12 mouse cellular contexts compared by ENCODE assay signal in the genomic region with DNA sequence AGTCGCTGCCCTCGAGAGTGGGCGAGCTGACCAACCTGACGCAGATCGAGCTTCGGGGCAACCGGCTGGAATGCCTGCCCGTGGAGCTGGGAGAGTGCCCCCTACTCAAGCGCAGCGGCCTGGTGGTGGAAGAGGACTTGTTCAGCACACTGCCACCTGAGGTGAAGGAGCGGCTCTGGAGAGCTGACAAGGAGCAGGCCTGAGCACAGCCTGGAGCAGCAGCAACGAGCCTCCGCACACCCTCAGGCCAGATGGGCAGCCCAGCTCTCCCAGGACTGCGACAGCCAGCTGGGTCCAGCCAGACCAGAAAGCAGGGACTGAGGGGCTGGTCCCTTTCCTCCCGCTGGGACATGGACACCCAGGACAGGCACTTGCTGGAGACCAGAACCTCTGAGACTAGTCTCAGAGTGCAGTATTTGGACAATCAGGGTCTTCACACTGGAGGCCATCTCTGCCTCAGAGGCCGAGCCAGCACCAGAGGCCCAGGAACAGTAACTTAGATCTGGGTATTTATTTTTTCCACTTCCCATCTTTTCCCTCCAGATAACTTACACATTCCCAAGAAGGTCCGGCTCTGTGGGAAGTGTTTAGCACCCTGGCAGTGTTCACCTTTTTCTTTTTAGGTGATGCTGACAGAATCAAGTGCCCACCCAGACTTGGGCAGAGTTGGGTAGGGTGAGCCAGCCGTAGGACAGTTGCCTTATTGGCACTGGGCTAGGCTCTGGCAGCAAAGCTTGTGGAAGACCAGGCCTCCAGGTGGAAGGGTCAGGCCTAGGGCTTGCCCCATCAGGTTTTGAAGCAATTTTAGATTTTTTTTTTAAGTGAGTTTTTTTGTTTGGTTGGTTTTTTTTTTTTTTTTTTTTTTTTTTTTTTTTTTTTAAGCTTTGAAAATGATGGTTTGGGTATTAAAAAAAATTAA. TPM values are rescaled to one million over a fixed set of nuclear protein-coding genes. Genes with fewer than 3 reads are reported as not detected.
DNase-seq lines count a peak whose midpoint lies in the region; ATAC-seq and TF ChIP-seq lines count a peak whose summit lies in the region.
"Had no signal": no experiment of that assay in that cellular context is flagged by ENCODE, and none has a peak within 500 bp of the region (broad histone marks: within the 10 kb centered on the region; RNA-seq: fewer than 3 reads in every experiment).

No protein-coding gene starts in this region.

- peaks cover 55% of the 10 kb centered on the region for H3K4me1 ChIP-seq in heart, embryonic 11.5 days (ENCODE audit: control insufficient read depth, insufficient read depth, low read length)
- H3K4me1 ChIP-seq in lung, postnatal 0 days (ENCODE audit: insufficient read depth, low read depth, low read length), result peaks cover 30% of the 10 kb centered on the region
- H3K4me1 ChIP-seq in forebrain, postnatal 0 days (ENCODE audit: insufficient read depth), result peaks cover 3% of the 10 kb centered on the region; the same call in 1 of the 2 replicates
- H3K4me1 ChIP-seq in stomach, postnatal 0 days (replicated peaks; ENCODE audit: control insufficient read depth, insufficient read depth), result peaks cover 18% of the 10 kb centered on the region

- H3K9me3 ChIP-seq in heart, embryonic 11.5 days (replicated peaks; ENCODE audit: control insufficient read depth, low read length), result no peaks in the 10 kb centered on the region
- H3K9me3 ChIP-seq in lung, postnatal 0 days (ENCODE audit: low read length), result no peaks in the 10 kb centered on the region
- H3K9me3 ChIP-seq in forebrain, postnatal 0 days (ENCODE audit: low read length), result no peaks in the 10 kb centered on the region
- H3K9me3 ChIP-seq in stomach, postnatal 0 days (ENCODE audit: control insufficient read depth, low read length), result no peaks in the 10 kb centered on the region
- H3K9me3 ChIP-seq: liver, embryonic 15.5 days had no signal

- intact Hi-C loops in left cerebral cortex, postnatal 10 days (cut with DNase I), result no loop called here

- 88% methylated on average over 18 of the region's 18 CpGs for WGBS in heart, embryonic 11.5 days (ENCODE audit: insufficient replicate concordance)
- 85% methylated on average over 18 of the region's 18 CpGs for WGBS in lung, postnatal 0 days
- whole genome bisulfite sequencing in forebrain, postnatal 0 days, result 82% methylated on average over 18 of the region's 18 CpGs
- 90% methylated on average over 18 of the region's 18 CpGs for WGBS in stomach, postnatal 0 days

- no peak overlapping the region for H3K4me2 ChIP-seq in heart, embryonic 11.5 days
- H3K4me2 ChIP-seq in lung, postnatal 0 days (replicated peaks; ENCODE audit: low read depth, low read length), result no peak overlapping the region
- no peak overlapping the region for H3K4me2 ChIP-seq in forebrain, postnatal 0 days (ENCODE audit: low read depth)
- no peak overlapping the region for H3K4me2 ChIP-seq in stomach, postnatal 0 days (replicated peaks; ENCODE audit: low read depth)
- H3K4me2 ChIP-seq: liver, embryonic 15.5 days had no signal

- H3K36me3 ChIP-seq in heart, embryonic 11.5 days (ENCODE audit: control insufficient read depth, insufficient read depth, low read length), result peaks cover 24% of the 10 kb centered on the region
- H3K36me3 ChIP-seq in lung, postnatal 0 days (ENCODE audit: insufficient read depth, low read length), result peaks cover 35% of the 10 kb centered on the region
- peaks cover 56% of the 10 kb centered on the region for H3K36me3 ChIP-seq in forebrain, postnatal 0 days (ENCODE audit: insufficient read depth)
- peaks cover 25% of the 10 kb centered on the region for H3K36me3 ChIP-seq in stomach, postnatal 0 days (ENCODE audit: control insufficient read depth, insufficient read depth, low read length)

- no peak for DNase-seq in heart, adult 8-10 months (ENCODE audit: low spot score)
- no peak for DNase-seq in lung, postnatal 0 days (ENCODE audit: low spot score)
- no peak for DNase-seq in lung, adult 18-20 months
- DNase-seq in forebrain, postnatal 0 days, result no peak
- DNase-seq in stomach, postnatal 0 days (ENCODE audit: low spot score), result no peak
- no peak for DNase-seq in left cerebral cortex, postnatal 10 days (ENCODE audit: extremely low spot score in 1 of 2, low spot score in 2 of 2)
- DNase-seq: adrenal gland, adult 8-10 months had no signal

- TF ChIP-seq EP300 in lung, postnatal 0 days (IDR thresholded peaks at IDR 0.05), result no peak
- TF ChIP-seq EP300 in stomach, postnatal 0 days (optimal IDR thresholded peaks at IDR 0.05), result no peak

- H3K27me3 ChIP-seq in heart, embryonic 11.5 days (ENCODE audit: control insufficient read depth, insufficient read depth, low read length), result no peaks in the 10 kb centered on the region
- no peaks in the 10 kb centered on the region for H3K27me3 ChIP-seq in lung, postnatal 0 days (replicated peaks; ENCODE audit: insufficient read depth, low read length)
- no peaks in the 10 kb centered on the region for H3K27me3 ChIP-seq in forebrain, postnatal 0 days (ENCODE audit: insufficient read depth, low read length)
- no peaks in the 10 kb centered on the region for H3K27me3 ChIP-seq in stomach, postnatal 0 days (ENCODE audit: control insufficient read depth, insufficient read depth, low read length)
- H3K27me3 ChIP-seq: liver, embryonic 15.5 days had no signal

- TF ChIP-seq CTCF in lung, postnatal 0 days (IDR thresholded peaks at IDR 0.05), result no peak
- TF ChIP-seq CTCF in forebrain, postnatal 0 days (IDR thresholded peaks at IDR 0.05; ENCODE audit: low read depth), result no peak
- TF ChIP-seq CTCF in stomach, postnatal 0 days (IDR thresholded peaks at IDR 0.05; ENCODE audit: low read depth), result no peak

- no peak overlapping the region for H3K9ac ChIP-seq in heart, embryonic 11.5 days (ENCODE audit: low read depth, low read length)
- H3K9ac ChIP-seq in lung, postnatal 0 days (replicated peaks; ENCODE audit: low read depth), result no peak overlapping the region
- no peak overlapping the region for H3K9ac ChIP-seq in forebrain, postnatal 0 days
- H3K9ac ChIP-seq in stomach, postnatal 0 days (ENCODE audit: low read length), result no peak overlapping the region
- H3K9ac ChIP-seq: liver, embryonic 15.5 days had no signal

- ATAC-seq in heart, embryonic 11.5 days (replicated peaks; ENCODE audit: insufficient number of reproducible peaks, low FRiP score, low TSS enrichment), result no peak
- ATAC-seq in lung, postnatal 0 days, result no peak
- no peak for ATAC-seq in forebrain, postnatal 0 days
- ATAC-seq in stomach, postnatal 0 days (ENCODE audit: low FRiP score, low TSS enrichment), result no peak

- H3K4me3 ChIP-seq in heart, embryonic 11.5 days (ENCODE audit: low read depth, low read length), result no peak overlapping the region
- no peak overlapping the region for H3K4me3 ChIP-seq in lung, postnatal 0 days (ENCODE audit: low read depth, low read length)
- no peak overlapping the region for H3K4me3 ChIP-seq in forebrain, postnatal 0 days (ENCODE audit: low read depth, low read length)
- no peak overlapping the region for H3K4me3 ChIP-seq in stomach, postnatal 0 days (ENCODE audit: low read depth, low read length)
- H3K4me3 ChIP-seq: liver, embryonic 15.5 days had no signal

- 0 out of 2 replicates have a peak overlapping the region, but pooled peaks have one; percentile 22 for H3K27ac ChIP-seq in heart, embryonic 11.5 days (ENCODE audit: low read depth, low read length)
- H3K27ac ChIP-seq in lung, postnatal 0 days (ENCODE audit: low read length), result peak overlapping the region; percentile 64; the same call in 1 of the 2 replicates
- 0 out of 2 replicates have a peak overlapping the region, but pooled peaks have one; percentile 15 for H3K27ac ChIP-seq in forebrain, postnatal 0 days (ENCODE audit: low read depth, low read length)
- peak overlapping the region; percentile 61; the same call in 1 of the 2 replicates for H3K27ac ChIP-seq in stomach, postnatal 0 days (replicated peaks)
- H3K27ac ChIP-seq: liver, embryonic 15.5 days had no signal

RNA-seq across cellular contexts. Expression of gene Phyhd1, which starts 3.8 kb away (rescaled TPM):
- polyA plus RNA-seq in heart, embryonic 11.5 days (2014; fragmentation: Nextera tagmentation; extraction: Ambion mirVana), result 4.7 and 7.4 TPM in 2 replicates
- 100 to 1,000 TPM in 3 of 4 experiments, 10 to 100 TPM in 1; 97.7 to 135 (median 112) TPM for total RNA-seq in heart, adult 8-10 months (2022)
- polyA plus RNA-seq in lung, postnatal 0 days (2015; fragmentation: Nextera tagmentation; extraction: Ambion mirVana), result 9.5 and 13.4 TPM in 2 replicates
- total RNA-seq in forebrain, postnatal 0 days (2014; rRNA removed), result 6.3 and 15.7 TPM in 2 replicates
- 5.0 and 6.3 TPM in 2 replicates for polyA plus RNA-seq in forebrain, postnatal 0 days (2015; fragmentation: Nextera tagmentation; extraction: Ambion mirVana)
- 5.8 and 7.1 TPM in 2 replicates for polyA plus RNA-seq in stomach, postnatal 0 days (2015; fragmentation: Nextera tagmentation; extraction: Ambion mirVana)
- 10 to 100 TPM; 14.2 to 14.6 TPM for total RNA-seq in left cerebral cortex, postnatal 10 days (2021)

RNA-seq across cellular contexts. Expression of gene Gm28038, which starts 18.7 kb away (rescaled TPM):
- polyA plus RNA-seq in heart, embryonic 11.5 days (2014; fragmentation: Nextera tagmentation; extraction: Ambion mirVana), result not detected in 2 replicates
- total RNA-seq in heart, adult 8-10 months (2022), result 1 to 10 TPM in 2 of 4 experiments, not detected in 2; 1.3 to 3.7 TPM
- polyA plus RNA-seq in lung, postnatal 0 days (2015; fragmentation: Nextera tagmentation; extraction: Ambion mirVana), result not detected in 2 replicates
- total RNA-seq in forebrain, postnatal 0 days (2014; rRNA removed), result 2.4 TPM in 1 of 2 replicates, not detected in the other
- polyA plus RNA-seq in forebrain, postnatal 0 days (2015; fragmentation: Nextera tagmentation; extraction: Ambion mirVana), result not detected in 2 replicates
- polyA plus RNA-seq in stomach, postnatal 0 days (2015; fragmentation: Nextera tagmentation; extraction: Ambion mirVana), result not detected in 2 replicates
- not detected for total RNA-seq in left cerebral cortex, postnatal 10 days (2021)
- total RNA-seq: adrenal gland, adult 8-10 months; hematopoietic stem cell, adult 5-6 weeks had no signal
- polyA plus RNA-seq: cortical plate, adult 2 months; liver, embryonic 15.5 days; midbrain, embryonic 14.5 days had no signal

RNA-seq across cellular contexts. Expression of gene Gm28035, which starts 21.8 kb away (rescaled TPM):
- 0.49 TPM in 1 of 2 replicates, not detected in the other for polyA plus RNA-seq in heart, embryonic 11.5 days (2014; fragmentation: Nextera tagmentation; extraction: Ambion mirVana)
- total RNA-seq in heart, adult 8-10 months (2022), result 1 to 10 TPM; 1.8 to 6.1 (median 3.6) TPM
- 0.12 and 0.21 TPM in 2 replicates for polyA plus RNA-seq in lung, postnatal 0 days (2015; fragmentation: Nextera tagmentation; extraction: Ambion mirVana)
- total RNA-seq in forebrain, postnatal 0 days (2014; rRNA removed), result 4.2 and 5.1 TPM in 2 replicates
- 0.13 and 0.16 TPM in 2 replicates for polyA plus RNA-seq in forebrain, postnatal 0 days (2015; fragmentation: Nextera tagmentation; extraction: Ambion mirVana)
- 0.05 and 0.11 TPM in 2 replicates for polyA plus RNA-seq in stomach, postnatal 0 days (2015; fragmentation: Nextera tagmentation; extraction: Ambion mirVana)
- 1 to 10 TPM; 6.3 to 7.3 TPM for total RNA-seq in left cerebral cortex, postnatal 10 days (2021)

RNA-seq across cellular contexts. Expression of gene Dolk, which starts 24.0 kb away (rescaled TPM):
- polyA plus RNA-seq in heart, embryonic 11.5 days (2014; fragmentation: Nextera tagmentation; extraction: Ambion mirVana), result 26.6 and 27.7 TPM in 2 replicates
- 10 to 100 TPM; 20.8 to 25.2 (median 24.1) TPM for total RNA-seq in heart, adult 8-10 months (2022)
- polyA plus RNA-seq in lung, postnatal 0 days (2015; fragmentation: Nextera tagmentation; extraction: Ambion mirVana), result 24.1 TPM in 2 replicates
- 26.6 and 34.8 TPM in 2 replicates for total RNA-seq in forebrain, postnatal 0 days (2014; rRNA removed)
- polyA plus RNA-seq in forebrain, postnatal 0 days (2015; fragmentation: Nextera tagmentation; extraction: Ambion mirVana), result 31.1 and 37.7 TPM in 2 replicates
- 21.1 and 21.9 TPM in 2 replicates for polyA plus RNA-seq in stomach, postnatal 0 days (2015; fragmentation: Nextera tagmentation; extraction: Ambion mirVana)
- total RNA-seq in left cerebral cortex, postnatal 10 days (2021), result 10 to 100 TPM; 25.8 to 28.8 TPM

RNA-seq across cellular contexts. Expression of gene Nup188, which starts 24.0 kb away (rescaled TPM):
- polyA plus RNA-seq in heart, embryonic 11.5 days (2014; fragmentation: Nextera tagmentation; extraction: Ambion mirVana), result 34.2 and 37.4 TPM in 2 replicates
- total RNA-seq in heart, adult 8-10 months (2022), result 10 to 100 TPM; 15.3 to 19.8 (median 16.4) TPM
- polyA plus RNA-seq in lung, postnatal 0 days (2015; fragmentation: Nextera tagmentation; extraction: Ambion mirVana), result 8.9 and 9.9 TPM in 2 replicates
- total RNA-seq in forebrain, postnatal 0 days (2014; rRNA removed), result 25.1 and 29.3 TPM in 2 replicates
- polyA plus RNA-seq in forebrain, postnatal 0 days (2015; fragmentation: Nextera tagmentation; extraction: Ambion mirVana), result 11.8 and 14.1 TPM in 2 replicates
- 8.5 and 9.9 TPM in 2 replicates for polyA plus RNA-seq in stomach, postnatal 0 days (2015; fragmentation: Nextera tagmentation; extraction: Ambion mirVana)
- 10 to 100 TPM; 23.7 to 23.9 TPM for total RNA-seq in left cerebral cortex, postnatal 10 days (2021)
